Mouse (Mus musculus) ovary, adult 10 weeks (tissue): ENCODE data around the gene Alkbh7. TPM values are rescaled to one million over a fixed set of nuclear protein-coding genes. Genes with fewer than 3 reads are reported as not detected.

ENCODE experiments used
- polyA plus RNA-seq: library from polyadenylated mRNA; stranded (reverse); fragments of 350-450 nt; fragmentation: Illumina TruSeq; extraction: RNeasy Lipid Tissue Mini Kit (QIAGEN cat#74804); gene quantifications from one replicate; pipeline ENCODE4 v1.2.3, GENCODE M21; 2014

Alkbh7 gene
- polyA plus RNA-seq: 1.5 TPM

DNA sequence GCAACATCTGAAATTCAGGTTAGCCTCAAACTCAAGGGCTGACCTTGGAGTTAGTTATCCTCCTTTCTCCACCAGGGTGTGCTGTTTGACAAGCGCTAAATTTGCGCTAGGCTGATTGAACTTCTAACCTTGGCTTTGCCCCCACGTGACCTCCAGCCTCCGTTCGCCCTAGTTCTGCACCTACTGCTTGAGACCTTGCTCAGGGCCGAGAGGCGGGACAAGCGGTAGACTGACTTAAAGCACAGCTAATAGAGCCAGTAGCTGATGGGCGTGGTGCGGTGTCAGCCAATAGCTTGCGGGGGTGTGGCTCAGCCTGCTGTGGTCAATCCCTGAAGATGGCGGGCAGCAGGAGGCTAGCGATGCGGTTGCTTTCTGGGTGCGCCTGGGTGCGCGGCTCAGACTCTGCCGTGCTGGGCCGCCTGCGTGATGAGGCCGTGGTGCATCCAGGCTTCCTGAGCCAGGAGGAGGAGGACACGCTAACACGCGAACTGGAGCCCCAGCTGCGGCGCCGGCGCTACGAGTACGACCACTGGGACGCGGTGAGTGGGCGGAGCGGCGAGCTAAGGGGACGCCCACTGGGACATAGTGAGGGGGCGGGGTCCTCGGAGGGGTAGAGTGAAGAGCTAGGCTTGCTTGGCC, at the start of gene Alkbh7:
Alkbh7 (plus strand) TSS at position 311 of the 639 bp plus-strand sequence.

DNA sequence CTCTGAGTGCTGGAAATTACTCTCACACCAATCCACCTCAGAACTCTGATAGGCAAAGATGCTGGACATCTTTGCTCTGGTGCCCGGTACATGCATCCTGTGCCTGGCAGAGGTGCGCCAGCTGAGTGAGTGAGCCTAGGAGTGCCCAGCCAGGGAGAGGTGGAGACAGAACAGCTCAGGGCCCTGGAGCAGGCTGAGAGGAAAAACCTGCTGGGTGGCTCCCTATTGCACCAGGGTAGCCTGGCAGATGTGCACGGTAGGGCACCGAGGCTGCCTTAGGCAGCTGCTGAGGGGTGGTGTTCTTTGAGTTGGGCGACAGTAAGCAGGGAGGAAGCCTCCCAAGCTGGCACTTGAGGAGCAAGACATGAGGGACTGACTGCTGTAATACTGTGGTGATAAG, 15.1 kb upstream of the Alkbh7 start, which contains the start of gene Acer1:
Acer1 (minus strand) TSS at position 114 of the 400 bp plus-strand sequence.

DNA sequence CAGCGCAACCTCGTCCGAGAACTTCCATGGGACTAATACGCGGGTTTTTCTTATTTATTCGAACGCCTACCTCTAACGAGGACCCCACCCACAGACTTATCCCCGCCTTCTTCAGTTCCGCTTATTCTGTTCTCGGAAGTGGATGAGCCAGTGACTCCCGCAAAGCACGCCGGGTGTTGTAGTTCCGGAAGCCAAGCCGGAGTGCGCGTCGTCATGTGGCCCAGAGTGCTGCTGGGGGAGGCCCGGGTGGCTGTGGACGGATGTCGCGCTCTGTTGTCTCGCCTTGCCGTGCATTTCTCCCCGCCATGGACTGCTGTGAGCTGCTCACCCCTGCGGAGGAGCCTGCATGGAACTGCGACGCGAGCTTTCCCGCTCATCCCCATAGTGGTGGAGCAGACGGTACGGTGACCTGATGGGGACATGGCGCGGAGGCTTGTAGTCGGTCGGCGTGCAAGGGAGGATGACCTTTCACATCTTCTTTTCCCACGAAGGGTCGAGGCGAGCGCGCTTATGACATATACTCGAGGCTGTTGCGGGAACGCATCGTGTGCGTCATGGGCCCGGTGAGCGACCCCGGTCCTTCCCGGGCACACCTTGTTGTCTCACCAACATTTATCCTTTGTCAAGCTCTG, 6.9 kb upstream of the Alkbh7 start, which contains the start of gene Clpp:
Clpp (plus strand) TSS at position 191 of the 632 bp plus-strand sequence.

DNA sequence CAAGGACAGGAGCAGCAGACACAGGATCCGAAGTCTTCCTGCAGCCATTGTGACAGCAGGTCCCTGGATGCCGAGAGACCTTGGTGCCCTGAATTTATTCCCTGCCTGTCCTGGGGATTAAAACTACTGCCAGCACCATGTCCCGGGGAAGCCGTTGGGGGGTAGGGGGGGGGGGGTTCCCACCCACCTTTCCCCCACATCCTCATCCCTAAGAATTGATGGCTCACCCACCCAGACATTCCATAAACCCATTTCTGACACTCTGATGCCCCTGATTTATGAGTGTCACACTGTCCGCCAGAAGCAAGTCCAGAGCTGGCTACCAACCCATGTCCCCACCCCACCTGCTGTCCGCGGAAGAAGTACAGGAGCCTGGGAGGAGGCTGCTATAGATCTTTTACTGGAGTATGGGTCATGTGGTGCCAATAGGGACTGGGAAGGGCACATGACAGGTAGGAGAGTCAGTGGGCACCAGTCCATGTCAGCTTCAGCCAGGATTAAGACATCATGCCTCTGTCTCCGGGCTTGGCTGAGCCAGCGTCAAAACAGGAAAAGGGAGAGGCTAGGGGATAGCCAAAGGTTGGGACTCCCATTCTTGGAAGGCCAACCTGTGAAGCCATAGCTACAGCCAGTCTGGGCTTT, 3.0 kb downstream of the Alkbh7 start, which contains the start of gene Pspn:
Pspn (minus strand) TSS at position 51 of the 642 bp plus-strand sequence.

DNA sequence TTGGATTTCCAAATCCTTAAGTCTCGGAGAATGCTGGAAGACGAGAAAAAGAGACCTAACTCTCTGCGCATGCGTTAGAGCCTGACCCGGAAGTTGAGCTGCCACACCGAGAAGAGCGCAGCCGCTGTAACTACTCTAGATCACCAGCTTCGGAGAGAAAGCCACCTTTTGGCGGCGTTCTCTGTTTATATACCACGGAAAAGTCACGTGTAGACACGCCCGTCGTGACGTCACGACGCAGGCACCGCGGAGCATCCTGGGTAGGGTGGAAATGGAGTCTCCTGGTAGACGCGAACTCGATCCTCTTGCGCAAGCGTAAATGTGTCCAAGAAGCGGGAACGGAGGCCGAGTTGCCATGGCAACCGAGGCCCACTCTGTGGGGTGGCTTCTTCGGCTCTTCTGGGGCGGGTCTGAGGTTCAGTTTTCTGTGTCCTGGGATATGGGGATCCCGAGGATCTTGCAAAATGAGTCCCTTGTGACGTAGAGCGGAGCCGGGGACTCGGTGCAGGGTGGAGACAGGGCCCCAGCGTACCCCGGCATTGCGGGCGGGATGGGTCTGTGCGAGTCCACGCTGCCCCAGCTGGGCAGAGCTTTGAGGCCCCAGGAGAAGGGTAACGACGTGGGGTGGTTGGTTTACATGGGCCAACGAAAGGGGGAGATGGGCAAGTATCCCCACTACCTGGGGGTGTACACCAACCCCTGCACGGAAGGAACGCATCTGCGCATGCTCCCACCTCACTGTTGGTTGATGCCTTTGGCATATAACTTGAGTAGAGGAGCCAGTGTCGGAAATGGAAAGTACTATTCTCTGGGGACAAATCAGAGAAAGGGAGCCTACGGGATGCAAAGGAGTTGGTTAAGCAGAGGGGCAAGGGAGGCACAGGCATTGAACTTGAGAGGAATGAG, 14.3 kb downstream of the Alkbh7 start, which contains the start of the genes Gtf2f1 and Gm17949:
Gtf2f1 (minus strand) TSS at position 53 of the 906 bp plus-strand sequence.
Gm17949 (plus strand) TSS at position 234 of the 906 bp plus-strand sequence.

DNA sequence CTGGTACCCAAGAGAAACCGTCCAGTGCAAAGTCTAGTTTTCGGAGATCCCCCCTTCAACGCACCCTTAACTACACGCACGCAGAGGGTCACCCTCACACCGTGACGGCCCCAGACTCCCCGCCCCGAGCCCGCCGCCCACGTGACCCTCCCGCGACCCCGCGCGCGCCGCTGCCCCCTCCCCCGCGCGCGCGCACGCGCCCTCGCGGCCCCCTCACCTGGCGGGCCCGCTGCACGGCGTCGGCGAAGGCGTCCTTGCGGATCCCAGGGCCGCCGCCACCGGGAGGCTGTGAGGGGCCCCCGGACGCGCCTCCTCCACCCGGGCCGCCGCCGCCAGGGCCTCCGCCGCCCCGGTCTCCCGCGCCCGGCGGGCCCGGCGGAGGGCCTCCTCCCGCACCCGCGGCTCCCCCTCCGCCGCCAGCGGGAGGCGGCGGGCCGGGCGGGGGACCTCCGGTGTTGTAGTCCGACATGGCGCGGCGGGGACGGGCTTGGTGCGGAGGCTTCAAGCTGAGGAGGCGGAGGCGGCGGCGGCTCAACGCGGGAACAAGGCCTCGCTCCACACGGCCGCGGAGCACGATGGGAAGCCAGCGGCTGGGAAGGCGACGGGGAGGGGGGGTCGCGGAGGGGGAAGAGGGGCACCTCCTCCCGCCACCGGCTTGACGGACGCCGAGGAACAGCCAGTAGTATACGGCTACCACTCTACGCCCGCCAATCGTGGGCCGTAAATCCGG, 34.0 kb downstream of the Alkbh7 start, which contains the start of gene Khsrp:
Khsrp (minus strand) TSS at position 592 of the 730 bp plus-strand sequence.

DNA sequence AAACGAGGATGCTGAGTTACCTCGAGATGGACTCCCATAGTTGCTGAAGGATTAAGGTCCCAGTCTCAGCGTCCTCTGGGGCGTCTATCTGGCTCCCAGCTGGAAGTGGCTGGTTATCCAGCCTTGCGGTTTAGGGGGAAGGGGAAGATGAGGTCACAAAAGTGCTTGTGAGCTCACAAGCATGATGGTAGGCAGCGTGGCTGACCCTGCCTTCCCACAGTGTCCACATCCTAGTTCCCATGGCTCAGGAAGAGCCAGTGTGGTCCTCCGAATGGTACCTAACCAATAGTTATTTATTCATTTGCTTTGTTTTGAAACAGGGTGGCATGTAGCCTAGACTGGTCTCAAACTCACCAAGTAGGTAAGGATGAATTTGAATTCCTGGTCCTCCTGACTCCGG, 44.4 kb downstream of the Alkbh7 start, which contains the start of gene Slc25a41:
Slc25a41 (minus strand) TSS at position 101 of the 400 bp plus-strand sequence.

Other genes with a start within 250 kb of the Alkbh7 start
- not detected for gene Nrtn, start 239.8 kb upstream of the Alkbh7 start, polyA plus RNA-seq
- gene Dus3l, start 232.6 kb upstream of the Alkbh7 start, polyA plus RNA-seq: 1.1 TPM
- not detected for gene Prr22, start 227.1 kb upstream of the Alkbh7 start, polyA plus RNA-seq
- gene Rfx2, start 166.3 kb upstream of the Alkbh7 start, polyA plus RNA-seq: 0.26 TPM
- not detected for gene Acsbg2, start 122.9 kb upstream of the Alkbh7 start, polyA plus RNA-seq
- not detected for gene 1700061G19Rik, start 121.9 kb upstream of the Alkbh7 start, polyA plus RNA-seq
- 0.83 TPM for gene Mllt1, start 61.9 kb upstream of the Alkbh7 start, polyA plus RNA-seq
- not detected for gene Acer1, start 15.2 kb upstream of the Alkbh7 start, polyA plus RNA-seq
- gene Clpp, start 7.0 kb upstream of the Alkbh7 start, polyA plus RNA-seq: 1.4 TPM
- gene Pspn, start 2.7 kb downstream of the Alkbh7 start, polyA plus RNA-seq: not detected
- 3.4 TPM for gene Gtf2f1, start 13.9 kb downstream of the Alkbh7 start, polyA plus RNA-seq
- gene Gm17949, start 14.1 kb downstream of the Alkbh7 start, polyA plus RNA-seq: not detected
- 12.5 TPM for gene Khsrp, start 34.2 kb downstream of the Alkbh7 start, polyA plus RNA-seq
- not detected for gene Slc25a41, start 44.3 kb downstream of the Alkbh7 start, polyA plus RNA-seq
- 1.6 TPM for gene Crb3, start 61.8 kb downstream of the Alkbh7 start, polyA plus RNA-seq
- 16.6 TPM for gene Slc25a23, start 62.5 kb downstream of the Alkbh7 start, polyA plus RNA-seq
- 1.6 TPM for gene Dennd1c, start 81.2 kb downstream of the Alkbh7 start, polyA plus RNA-seq
- gene Tubb4a, start 90.4 kb downstream of the Alkbh7 start, polyA plus RNA-seq: 0.66 TPM
- 1.3 TPM for gene Tnfsf9, start 108.0 kb downstream of the Alkbh7 start, polyA plus RNA-seq
- not detected for gene Cd70, start 152.4 kb downstream of the Alkbh7 start, polyA plus RNA-seq
- not detected for gene Tnfsf14, start 196.8 kb downstream of the Alkbh7 start, polyA plus RNA-seq
- gene C3, start 230.8 kb downstream of the Alkbh7 start, polyA plus RNA-seq: 151 TPM